Mouse (Mus musculus) neural tube, embryonic 14.5 days (tissue): ENCODE data around the gene Mns1. TPM values are rescaled to one million over a fixed set of nuclear protein-coding genes. Genes with fewer than 3 reads are reported as not detected.

Experiments
- ATAC-seq: fragments of 200-750 bp; cut with Nextera tagmentation; 2 replicates; pipeline ENCODE4 v1.8.0; 2017; ENCODE audit warnings: low read depth, mild to moderate bottlenecking, moderate TSS enrichment, moderate library complexity
- H3K27ac ChIP-seq: fragments of 300-500 bp; sonication (generic); 2 replicates; pipeline ENCODE4 v1.5.1; 2014; ENCODE audit warnings: low read depth, mild to moderate bottlenecking, control low read depth, low read length, moderate library complexity, mixed read lengths
- H3K27me3 ChIP-seq: fragments of 300-500 bp; sonication (generic); 2 replicates; pipeline ENCODE4 v1.6.1; 2014; ENCODE audit warnings: low read length; ENCODE audit not compliant: control insufficient read depth, insufficient read depth
- H3K36me3 ChIP-seq: fragments of 300-500 bp; sonication (generic); 2 replicates; pipeline ENCODE4 v1.6.1; 2014; ENCODE audit warnings: low read length, mixed read lengths; ENCODE audit not compliant: control insufficient read depth, insufficient read depth
- H3K4me1 ChIP-seq: fragments of 300-500 bp; sonication (generic); 2 replicates; pipeline ENCODE4 v1.6.1; 2014; ENCODE audit warnings: low read length; ENCODE audit not compliant: control insufficient read depth, insufficient read depth
- H3K4me2 ChIP-seq: fragments of 300-500 bp; sonication (generic); 2 replicates; pipeline ENCODE4 v1.6.1; 2014; ENCODE audit warnings: mild to moderate bottlenecking, low read depth, low read length, control low read depth
- H3K4me3 ChIP-seq: fragments of 300-500 bp; sonication (generic); 2 replicates; pipeline ENCODE4 v1.5.1; 2014; ENCODE audit warnings: low read depth, low read length, control low read depth, mixed read lengths
- H3K9ac ChIP-seq: fragments of 300-500 bp; sonication (generic); replicated peaks from 2 replicates; pipeline ENCODE4 v1.6.1; 2014; ENCODE audit warnings: low read depth, mild to moderate bottlenecking, control low read depth, low read length, mixed read lengths
- H3K9me3 ChIP-seq: fragments of 300-500 bp; sonication (generic); 2 replicates; pipeline ENCODE4 v1.6.1; 2016; ENCODE audit warnings: low read length; ENCODE audit not compliant: control insufficient read depth
- WGBS: fragments of 180-500 bp; shearing (Covaris S2); extraction: QIAGEN DNeasy Blood & Tissue Kit; methylation state at CpG from one replicate; pipeline ENCODE4 v1.1.7; 2014; 5-methylcytosine and 5-hydroxymethylcytosine counted together
- microRNA-seq: library from miRNA; unstranded; fragments of <30 nt; microRNA quantifications from one replicate; pipeline ENCODE4, GENCODE M21; 2016
- polyA plus RNA-seq: library from polyadenylated mRNA; unstranded; fragments of >200 nt; fragmentation: Nextera tagmentation; extraction: Ambion mirVana; gene quantifications from 2 replicates; pipeline ENCODE4 v1.2.1, GENCODE M21; 2014

Gene Mns1
- polyA plus RNA-seq, 1 experiment from 2014 or later = 3.7 TPM

DNA sequence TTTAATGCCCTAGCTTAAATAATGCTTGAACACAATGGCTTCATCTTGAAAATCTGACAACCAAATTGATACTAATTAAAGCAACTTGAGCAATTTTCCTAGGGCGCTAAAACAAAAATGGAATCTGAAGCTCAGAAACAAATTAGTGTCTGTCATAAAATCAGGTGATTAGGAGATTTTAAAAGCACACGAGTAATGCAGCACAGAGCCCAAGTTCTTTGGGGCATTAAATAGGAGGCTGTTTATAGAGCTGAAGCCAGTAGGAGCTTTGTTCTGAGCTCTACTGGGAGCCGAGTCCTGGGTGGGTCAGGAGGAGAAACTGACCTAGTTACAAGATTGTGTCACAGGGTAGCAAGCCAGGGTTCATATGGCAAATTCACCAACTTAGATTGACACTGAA is 59.4 kb downstream of the Mns1 start:
- H3K9me3 ChIP-seq = no peaks in the 10 kb centered on the region
- WGBS = 65% methylated on average over 3 of the region's 3 CpGs
- no peaks in the 10 kb centered on the region for H3K36me3 ChIP-seq
- no peak for ATAC-seq
- no peak overlapping the region for H3K27ac ChIP-seq
- H3K4me2 ChIP-seq = no peak overlapping the region
- no peak overlapping the region for H3K4me3 ChIP-seq
- no peaks in the 10 kb centered on the region for H3K27me3 ChIP-seq
- no peak overlapping the region for H3K9ac ChIP-seq
- peaks cover 3% of the 10 kb centered on the region for H3K4me1 ChIP-seq

Small RNA genes lying within 50 kb of the gene (microRNA-seq; reads per million reads assigned to microRNA genes)
- gene Gm28010 = not detected

Other genes with a start within 250 kb of the Mns1 start
- gene Zfp280d, start 163.2 kb upstream of the Mns1 start, polyA plus RNA-seq = 60.1 and 62.3 TPM in 2 replicates
- 26.8 and 32.2 TPM in 2 replicates for gene Tex9, start 54.2 kb downstream of the Mns1 start, polyA plus RNA-seq
- 27.5 and 29.9 TPM in 2 replicates for gene Rfx7, start 94.2 kb downstream of the Mns1 start, polyA plus RNA-seq
- 439 and 545 TPM in 2 replicates for gene Nedd4, start 224.3 kb downstream of the Mns1 start, polyA plus RNA-seq